Mouse (Mus musculus) heart, adult 2 months (tissue): ENCODE measurements around the gene Slit3.

ENCODE experiments used
- CTCF ChIP-seq: fragments of 200-600 bp; IDR thresholded peaks from 2 replicates; pipeline ENCODE4 v1.8.1; 2022; ENCODE audit warnings: antibody characterized with exemption, mild to moderate bottlenecking, moderate library complexity
- POLR2A ChIP-seq: fragments of 200-500 bp; IDR thresholded peaks from 2 replicates; pipeline ENCODE4 v1.6.1; 2011; ENCODE audit warnings: mild to moderate bottlenecking, low read depth, low read length, control low read depth; ENCODE audit not compliant: insufficient read depth

- TF ChIP-seq CTCF (no peak), POLR2A (no peak)
These were observed 445.7 kb downstream of the Slit3 start for GRCm38 (mm10) chr11:35566686-35567085.
